Mouse (Mus musculus) heart, adult 2 months (tissue): ENCODE measurements around the gene Adgrg5. TPM values are rescaled to one million over a fixed set of nuclear protein-coding genes. Genes with fewer than 3 reads are reported as not detected.

Experiments
- DNase-seq, 2 experiments: peaks; one replicate each; pipeline ENCODE4 v3.0.0; 2021
- H3K27ac ChIP-seq: fragments of 200-600 bp; 2 replicates; pipeline ENCODE4 v1.8.1; 2022
- H3K27me3 ChIP-seq: fragments of 200-500 bp; 2 replicates; pipeline ENCODE4 v1.6.1; 2012; ENCODE audit warnings: mild to moderate bottlenecking, low read length, inconsistent platforms, mixed read lengths; ENCODE audit not compliant: control insufficient read depth, insufficient read depth
- H3K36me3 ChIP-seq: fragments of 200-500 bp; 2 replicates; pipeline ENCODE4 v1.6.1; 2012; ENCODE audit warnings: low read length, inconsistent platforms; ENCODE audit not compliant: control insufficient read depth, insufficient read depth
- H3K4me1 ChIP-seq: fragments of 200-500 bp; 2 replicates; pipeline ENCODE4 v1.6.1; 2011; ENCODE audit warnings: low read length; ENCODE audit not compliant: control insufficient read depth, insufficient read depth
- H3K4me3 ChIP-seq: fragments of 200-600 bp; 2 replicates; pipeline ENCODE4 v1.8.1; 2022
- H3K79me2 ChIP-seq: fragments of 200-500 bp; replicated peaks from 2 replicates; pipeline ENCODE4 v1.6.1; 2012; ENCODE audit warnings: mild to moderate bottlenecking, inconsistent platforms, low read length, moderate library complexity, mixed read lengths; ENCODE audit not compliant: control insufficient read depth, insufficient read depth
- H3K9ac ChIP-seq: fragments of 200-500 bp; 2 replicates; pipeline ENCODE4 v1.6.1; 2012; ENCODE audit warnings: low read depth, mild to moderate bottlenecking, control low read depth, inconsistent platforms, low read length, mixed read lengths
- CTCF ChIP-seq: fragments of 200-600 bp; IDR thresholded peaks from 2 replicates; pipeline ENCODE4 v1.8.1; 2022; ENCODE audit warnings: antibody characterized with exemption, mild to moderate bottlenecking, moderate library complexity
- EP300 ChIP-seq: fragments of 200-500 bp; IDR thresholded peaks from 2 replicates; pipeline ENCODE4 v1.6.1; 2011; ENCODE audit warnings: low read depth, low read length, control low read depth; ENCODE audit not compliant: insufficient read depth
- POLR2A ChIP-seq: fragments of 200-500 bp; IDR thresholded peaks from 2 replicates; pipeline ENCODE4 v1.6.1; 2011; ENCODE audit warnings: mild to moderate bottlenecking, low read depth, low read length, control low read depth; ENCODE audit not compliant: insufficient read depth
- WGBS: fragments of 180-500 bp; shearing (Covaris S2); methylation state at CpG from one replicate; pipeline ENCODE4 v1.1.7; 2018; 5-methylcytosine and 5-hydroxymethylcytosine counted together
- intact Hi-C: fragments of 180-260 bp; cut with DNase I; formaldehyde crosslinking; loops from one replicate; pipeline ENCODE4 v1.15.1; 2025
- polyA plus RNA-seq: library from polyadenylated mRNA; depleted of rRNA; stranded (reverse); fragments of >200 nt; gene quantifications from 2 replicates; pipeline ENCODE4 v1.2.3, GENCODE M21; 2012; rRNA removed
- total RNA-seq, 2 experiments: library from RNA; stranded (reverse); gene quantifications; 2 replicates each; pipeline ENCODE4 v1.2.3; 2021

Adgrg5 gene
- total and polyA plus RNA-seq, 3 experiments = 0.08 to 0.62 (median 0.27) TPM

- 83% methylated on average over 4 of the region's 4 CpGs for WGBS
- Histone ChIP-seq H3K27me3 (no peaks in the 10 kb centered on the region), H3K27ac (peak overlapping the region; percentile 93), H3K79me2 (no peaks in the 10 kb centered on the region), H3K4me3 (peak overlapping the region; percentile 8; the same call in 1 of the 2 replicates), H3K36me3 (no peaks in the 10 kb centered on the region), H3K9ac (peak overlapping the region; percentile 18; the same call in 1 of the 2 replicates), H3K4me1 (peaks cover 27% of the 10 kb centered on the region)
- intact Hi-C loops = no loop called here
- TF ChIP-seq EP300 (no peak), POLR2A (no peak), CTCF (no peak)
- no peak for DNase-seq
These were observed 68.5 kb downstream of the Adgrg5 start for GRCm38 (mm10) chr8:94992010-94992409.

GRCm38 (mm10) chr8:94992534-94992933, 69.0 kb downstream of the Adgrg5 start:
- intact Hi-C loops = no loop called here
- WGBS = 30% methylated on average over 5 of the region's 5 CpGs
- TF ChIP-seq CTCF = no peak
- peak; percentile 77 for TF ChIP-seq POLR2A
- TF ChIP-seq EP300 = peak; percentile 53; the same call in 1 of the 2 replicates
- no peaks in the 10 kb centered on the region for H3K27me3 ChIP-seq
- H3K27ac ChIP-seq = peak overlapping the region; percentile 93
- no peaks in the 10 kb centered on the region for H3K79me2 ChIP-seq
- peak overlapping the region; percentile 61 for H3K9ac ChIP-seq
- H3K36me3 ChIP-seq = no peaks in the 10 kb centered on the region
- peak overlapping the region; percentile 38 for H3K4me3 ChIP-seq
- DNase-seq = peak; percentile 82 to 86
- H3K4me1 ChIP-seq = peaks cover 31% of the 10 kb centered on the region

Other genes with a start within 250 kb of the Adgrg5 start
- under 1 TPM; 0.55 to 0.63 TPM for gene Pllp, start 227.4 kb upstream of the Adgrg5 start, total RNA-seq
- gene Pllp, start 227.4 kb upstream of the Adgrg5 start, polyA plus RNA-seq = 1.1 and 2.6 TPM in 2 replicates
- not detected for gene Ccl22, start 178.1 kb upstream of the Adgrg5 start, total RNA-seq
- 0.14 and 0.41 TPM in 2 replicates for gene Ccl22, start 178.1 kb upstream of the Adgrg5 start, polyA plus RNA-seq
- 1 to 10 TPM; 5.1 to 5.4 TPM for gene Cx3cl1, start 151.7 kb upstream of the Adgrg5 start, total RNA-seq
- gene Cx3cl1, start 151.7 kb upstream of the Adgrg5 start, polyA plus RNA-seq = 11.3 and 12.0 TPM in 2 replicates
- not detected for gene Ccl17, start 113.2 kb upstream of the Adgrg5 start, total RNA-seq
- gene Ccl17, start 113.2 kb upstream of the Adgrg5 start, polyA plus RNA-seq = 0.62 TPM in 1 of 2 replicates, not detected in the other
- gene Coq9, start 85.4 kb upstream of the Adgrg5 start, total RNA-seq = 100 to 1,000 TPM; 545 to 681 TPM
- 823 and 843 TPM in 2 replicates for gene Coq9, start 85.4 kb upstream of the Adgrg5 start, polyA plus RNA-seq
- gene Ciapin1, start 85.3 kb upstream of the Adgrg5 start, total RNA-seq = 10 to 100 TPM; 81.9 to 98.6 TPM
- 57.2 TPM in 2 replicates for gene Ciapin1, start 85.3 kb upstream of the Adgrg5 start, polyA plus RNA-seq
- 10 to 100 TPM; 55.9 to 69.5 TPM for gene Polr2c, start 66.2 kb upstream of the Adgrg5 start, total RNA-seq
- 142 and 198 TPM in 2 replicates for gene Polr2c, start 66.2 kb upstream of the Adgrg5 start, polyA plus RNA-seq
- 10 to 100 TPM; 13.7 to 14.8 TPM for gene Dok4, start 47.4 kb upstream of the Adgrg5 start, total RNA-seq
- 23.0 and 36.2 TPM in 2 replicates for gene Dok4, start 47.4 kb upstream of the Adgrg5 start, polyA plus RNA-seq
- gene Ccdc102a, start 5.6 kb upstream of the Adgrg5 start, total RNA-seq = 1 to 10 TPM; 5.0 to 5.7 TPM
- gene Ccdc102a, start 5.6 kb upstream of the Adgrg5 start, polyA plus RNA-seq = 5.2 and 6.4 TPM in 2 replicates
- gene Adgrg1, start 51.1 kb downstream of the Adgrg5 start, total RNA-seq = 10 to 100 TPM; 52.1 to 67.8 TPM
- gene Adgrg1, start 51.1 kb downstream of the Adgrg5 start, polyA plus RNA-seq = 96.1 and 107 TPM in 2 replicates
- gene Adgrg3, start 94.0 kb downstream of the Adgrg5 start, total RNA-seq = 1 to 10 TPM; 1.3 to 2.5 TPM
- 4.3 and 4.9 TPM in 2 replicates for gene Adgrg3, start 94.0 kb downstream of the Adgrg5 start, polyA plus RNA-seq
- gene Drc7, start 131.4 kb downstream of the Adgrg5 start, total RNA-seq = not detected
- 0.41 TPM in 1 of 2 replicates, not detected in the other for gene Drc7, start 131.4 kb downstream of the Adgrg5 start, polyA plus RNA-seq
- 1 to 10 TPM; 4.5 to 5.9 TPM for gene Katnb1, start 157.5 kb downstream of the Adgrg5 start, total RNA-seq
- 8.7 and 9.1 TPM in 2 replicates for gene Katnb1, start 157.5 kb downstream of the Adgrg5 start, polyA plus RNA-seq